Mouse (Mus musculus): ENCODE measurements at regions not wholly inside any gene's neighbourhood (a gene's known extent, or its start where the extent isn't known, plus 50 kb on each side); places are given as distances from the start of the nearest gene placed in this dataset.

- no peak for DNase-seq
These were observed 99.8 kb upstream of the Kynu start for GRCm38 (mm10) chr2:43455158-43455873.

GRCm38 (mm10) chr2:43469161-43469560, 86.0 kb upstream of the Kynu start:
- DNase-seq: no peak

DNA sequence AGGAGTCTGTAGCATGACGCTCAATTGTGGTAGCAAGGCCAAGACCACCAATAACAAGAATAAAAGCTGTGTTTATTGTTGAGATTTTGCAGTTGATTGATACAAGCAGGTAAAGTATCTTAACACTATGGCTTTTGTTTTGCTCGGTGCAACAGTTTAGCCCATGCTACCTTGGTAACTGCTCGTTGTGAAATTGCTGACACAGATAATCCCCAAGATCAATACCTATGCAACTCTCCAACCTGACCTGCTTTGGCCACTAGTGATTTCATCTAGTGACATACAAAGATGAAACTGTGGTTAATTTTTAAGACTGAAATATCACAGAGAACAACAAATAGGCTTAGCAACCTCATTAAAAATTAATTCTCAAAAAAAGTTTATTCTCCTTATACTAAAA, 85.2 kb upstream of the Kynu start:
- DNase-seq: no peak

DNA sequence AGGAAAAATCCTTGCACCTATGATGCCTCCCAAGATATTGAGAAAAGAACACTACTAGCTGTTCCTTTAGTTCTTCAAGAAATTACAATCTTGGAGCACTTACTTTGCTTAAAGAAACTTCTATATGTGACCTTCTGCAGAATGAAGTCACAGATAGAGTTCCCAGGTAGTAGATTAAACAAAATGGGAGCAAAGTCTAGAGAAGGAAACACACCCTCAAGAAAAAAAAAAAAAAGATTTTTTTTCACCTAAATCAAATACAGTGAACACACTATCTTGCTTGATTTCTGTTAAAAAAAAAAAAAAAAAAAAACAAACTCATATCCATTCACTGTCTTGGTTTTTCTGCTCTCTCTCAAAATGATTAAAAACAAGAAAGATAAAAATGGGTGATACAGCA, 76.6 kb upstream of the Kynu start:
- DNase-seq: no peak

- DNase-seq: no peak
These were observed 75.3 kb upstream of the Kynu start for GRCm38 (mm10) chr2:43479871-43480270.
